Mouse (Mus musculus) adrenal gland, adult 2 months (tissue): ENCODE data around the gene Olfr1451. TPM values are rescaled to one million over a fixed set of nuclear protein-coding genes. Genes with fewer than 3 reads are reported as not detected.
"Not testable (repeated sequence)": the region's sequence is repeated elsewhere in the genome, so short reads cannot be mapped to it uniquely, and the experiment has no call there.

Source experiments
- DNase-seq: peaks from one replicate; pipeline ENCODE4 v3.0.0; 2021
- long read RNA-seq: library from polyadenylated mRNA; stranded (forward); transcript quantifications from one replicate; pipeline ENCODE4 v2.0.0, GENCODE M21; 2021
- polyA plus RNA-seq: library from polyadenylated mRNA; depleted of rRNA; stranded (reverse); fragments of >200 nt; gene quantifications from 2 replicates; pipeline ENCODE4 v1.2.3, GENCODE M21; 2012; rRNA removed
- total RNA-seq, 2 experiments: library from RNA; stranded (reverse); gene quantifications; 2 replicates each; pipeline ENCODE4 v1.2.3; 2021

The Olfr1451 gene
- total RNA-seq (not detected), polyA plus RNA-seq (not detected in 2 replicates)
- long read RNA-seq = 0 reads

DNA sequence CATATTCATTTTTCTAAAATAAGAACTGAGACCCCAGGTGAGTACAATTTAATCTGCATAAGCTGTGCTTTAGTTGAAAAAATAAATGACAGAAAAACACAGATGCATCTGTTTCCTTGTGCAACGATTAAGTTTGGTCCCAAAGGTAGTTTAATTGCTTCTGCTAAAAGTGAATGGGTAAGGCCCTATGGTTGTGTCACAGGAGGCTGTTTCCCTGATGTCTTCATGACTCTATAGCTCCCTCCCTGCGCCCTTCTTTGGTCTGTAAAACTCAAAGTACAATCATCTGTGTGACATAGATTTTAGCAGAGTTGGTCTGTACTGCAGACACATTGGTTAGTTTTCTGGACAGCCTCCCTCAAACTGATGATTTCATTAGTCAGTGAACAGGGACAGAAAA is at the start of gene Olfr1451:
Olfr1451 (plus strand) TSS at position 301 of the 400 bp plus-strand sequence.
- no peak for DNase-seq

DNA sequence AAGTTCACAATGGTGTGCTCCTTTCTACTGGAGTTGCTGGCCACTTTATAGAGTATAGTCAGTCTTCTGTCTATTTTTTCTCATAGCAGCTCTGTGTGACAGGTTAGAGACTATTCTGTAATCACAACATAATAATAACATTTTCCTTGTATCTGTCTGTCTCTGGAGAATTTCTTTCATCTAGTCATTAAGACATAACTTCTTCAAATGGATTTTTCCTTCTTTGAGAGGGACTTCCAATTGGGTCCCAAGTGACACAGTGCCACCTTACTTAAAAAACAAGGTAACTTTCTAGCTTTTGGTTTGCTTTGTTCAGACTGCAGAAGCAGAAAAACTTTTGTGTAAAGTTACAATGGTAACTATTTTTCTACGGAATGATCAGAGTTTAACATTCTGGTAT is 44.9 kb upstream of the Olfr1451 start, which contains the start of gene Olfr1450:
Olfr1450 (plus strand) TSS at position 301 of the 400 bp plus-strand sequence.
- no peak for DNase-seq

DNA sequence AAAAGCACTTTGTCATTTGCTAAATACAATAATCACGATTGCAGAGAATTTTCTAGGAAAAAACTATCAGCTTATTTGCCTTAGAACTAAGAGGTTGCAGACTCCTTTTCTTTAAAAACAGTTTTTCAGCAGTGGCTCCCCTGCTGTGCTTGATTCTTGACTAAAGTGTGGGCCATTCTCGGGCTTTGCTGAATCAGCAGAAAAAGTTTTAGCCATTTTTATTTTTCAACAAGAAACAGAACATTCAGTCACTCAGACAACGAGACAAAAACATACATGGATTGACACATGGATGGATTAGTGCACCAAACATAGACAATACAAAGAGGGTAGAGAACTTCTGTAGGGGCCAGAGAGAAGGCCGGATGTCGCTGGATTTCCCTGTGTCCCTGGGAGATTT is 24.7 kb upstream of the Olfr1451 start:
- not testable (repeated sequence) for DNase-seq

DNA sequence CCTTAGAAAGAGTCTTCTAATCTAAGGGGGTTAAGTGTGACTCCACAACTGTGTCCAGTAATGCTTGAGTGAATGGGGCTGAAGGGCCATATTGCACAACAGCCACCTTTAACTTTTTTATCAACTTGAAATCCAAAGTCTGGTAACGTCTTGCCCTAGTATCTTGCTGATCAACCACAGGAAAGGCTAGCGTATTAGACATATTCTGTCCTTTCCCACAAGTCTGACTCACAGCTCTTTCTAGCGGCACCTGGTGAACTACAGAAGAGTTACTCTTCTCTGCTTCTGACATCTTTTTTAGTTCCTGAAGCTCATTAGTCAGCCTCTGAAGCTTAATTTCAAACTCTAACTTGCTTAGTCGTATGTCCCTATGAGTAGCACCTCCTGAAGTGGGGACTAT is 2.5 kb upstream of the Olfr1451 start:
- DNase-seq = not testable (repeated sequence)

DNA sequence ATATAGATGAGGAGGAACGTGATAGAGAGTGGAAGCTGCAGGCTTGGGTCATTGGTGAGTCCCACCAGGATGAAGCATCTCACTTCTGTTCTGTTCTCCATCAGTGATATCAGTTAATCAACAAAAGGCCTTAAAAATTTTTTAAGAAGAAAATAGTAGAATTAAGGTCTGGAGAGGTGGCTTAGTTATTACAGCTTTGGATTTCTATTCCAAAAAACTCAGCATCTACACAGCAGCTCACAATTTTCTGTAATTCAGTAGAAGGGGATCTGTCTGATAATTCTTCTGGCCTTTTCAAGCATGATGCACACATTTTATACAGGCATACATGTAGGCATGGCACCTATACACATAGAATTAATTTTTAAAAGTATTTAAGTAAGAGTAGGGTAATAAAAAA is 33.4 kb downstream of the Olfr1451 start, which contains the start of gene Olfr1453:
Olfr1453 (minus strand) TSS at position 101 of the 400 bp plus-strand sequence.
- no peak for DNase-seq

Other genes starting within 250 kb of the Olfr1451 start
- gene Cntf, start 229.4 kb upstream of the Olfr1451 start, total RNA-seq = 1 to 10 TPM; 2.4 to 2.6 TPM
- gene Cntf, start 229.4 kb upstream of the Olfr1451 start, polyA plus RNA-seq = not detected in 2 replicates
- gene Zfp91, start 198.9 kb upstream of the Olfr1451 start, total RNA-seq = 10 to 100 TPM; 75.0 to 81.0 TPM
- 11.5 and 13.2 TPM in 2 replicates for gene Zfp91, start 198.9 kb upstream of the Olfr1451 start, polyA plus RNA-seq
- 1 to 10 TPM; 2.2 to 2.6 TPM for gene Lpxn, start 198.8 kb upstream of the Olfr1451 start, total RNA-seq
- gene Lpxn, start 198.8 kb upstream of the Olfr1451 start, polyA plus RNA-seq = 1.3 and 1.9 TPM in 2 replicates
- not detected for gene Gm5244, start 148.3 kb upstream of the Olfr1451 start, total RNA-seq
- not detected in 2 replicates for gene Gm5244, start 148.3 kb upstream of the Olfr1451 start, polyA plus RNA-seq
- gene Olfr1444, start 137.7 kb upstream of the Olfr1451 start, total RNA-seq = not detected
- gene Olfr1444, start 137.7 kb upstream of the Olfr1451 start, polyA plus RNA-seq = not detected in 2 replicates
- not detected for gene Olfr1445, start 111.2 kb upstream of the Olfr1451 start, total RNA-seq
- gene Olfr1445, start 111.2 kb upstream of the Olfr1451 start, polyA plus RNA-seq = not detected in 2 replicates
- not detected for gene Olfr1446, start 101.5 kb upstream of the Olfr1451 start, total RNA-seq
- gene Olfr1446, start 101.5 kb upstream of the Olfr1451 start, polyA plus RNA-seq = not detected in 2 replicates
- not detected for gene Olfr1447, start 91.3 kb upstream of the Olfr1451 start, total RNA-seq
- gene Olfr1447, start 91.3 kb upstream of the Olfr1451 start, polyA plus RNA-seq = not detected in 2 replicates
- gene Olfr1448, start 70.6 kb upstream of the Olfr1451 start, total RNA-seq = not detected
- not detected in 2 replicates for gene Olfr1448, start 70.6 kb upstream of the Olfr1451 start, polyA plus RNA-seq
- gene Olfr1449, start 64.2 kb upstream of the Olfr1451 start, total RNA-seq = not detected
- not detected in 2 replicates for gene Olfr1449, start 64.2 kb upstream of the Olfr1451 start, polyA plus RNA-seq
- not detected for gene Olfr1450, start 44.8 kb upstream of the Olfr1451 start, total RNA-seq
- gene Olfr1450, start 44.8 kb upstream of the Olfr1451 start, polyA plus RNA-seq = not detected in 2 replicates
- not detected for gene Olfr1453, start 33.3 kb downstream of the Olfr1451 start, total RNA-seq
- not detected in 2 replicates for gene Olfr1453, start 33.3 kb downstream of the Olfr1451 start, polyA plus RNA-seq
- not detected for gene Olfr1454, start 65.6 kb downstream of the Olfr1451 start, total RNA-seq
- gene Olfr1454, start 65.6 kb downstream of the Olfr1451 start, polyA plus RNA-seq = not detected in 2 replicates
- gene Olfr1457, start 102.9 kb downstream of the Olfr1451 start, total RNA-seq = not detected
- gene Olfr1457, start 102.9 kb downstream of the Olfr1451 start, polyA plus RNA-seq = not detected in 2 replicates
- not detected for gene Olfr1458, start 111.8 kb downstream of the Olfr1451 start, total RNA-seq
- not detected in 2 replicates for gene Olfr1458, start 111.8 kb downstream of the Olfr1451 start, polyA plus RNA-seq
- under 1 TPM; 0.03 to 0.06 TPM for gene Olfr1459, start 154.5 kb downstream of the Olfr1451 start, total RNA-seq
- not detected in 2 replicates for gene Olfr1459, start 154.5 kb downstream of the Olfr1451 start, polyA plus RNA-seq
- gene Olfr1461, start 168.0 kb downstream of the Olfr1451 start, total RNA-seq = not detected
- not detected in 2 replicates for gene Olfr1461, start 168.0 kb downstream of the Olfr1451 start, polyA plus RNA-seq
- gene Olfr1462, start 190.7 kb downstream of the Olfr1451 start, total RNA-seq = not detected
- not detected in 2 replicates for gene Olfr1462, start 190.7 kb downstream of the Olfr1451 start, polyA plus RNA-seq
- not detected for gene Olfr1463, start 236.3 kb downstream of the Olfr1451 start, total RNA-seq
- gene Olfr1463, start 236.3 kb downstream of the Olfr1451 start, polyA plus RNA-seq = not detected in 2 replicates